Comparison of ENCODE assay signal across 15 mouse cellular contexts in the genomic region with DNA sequence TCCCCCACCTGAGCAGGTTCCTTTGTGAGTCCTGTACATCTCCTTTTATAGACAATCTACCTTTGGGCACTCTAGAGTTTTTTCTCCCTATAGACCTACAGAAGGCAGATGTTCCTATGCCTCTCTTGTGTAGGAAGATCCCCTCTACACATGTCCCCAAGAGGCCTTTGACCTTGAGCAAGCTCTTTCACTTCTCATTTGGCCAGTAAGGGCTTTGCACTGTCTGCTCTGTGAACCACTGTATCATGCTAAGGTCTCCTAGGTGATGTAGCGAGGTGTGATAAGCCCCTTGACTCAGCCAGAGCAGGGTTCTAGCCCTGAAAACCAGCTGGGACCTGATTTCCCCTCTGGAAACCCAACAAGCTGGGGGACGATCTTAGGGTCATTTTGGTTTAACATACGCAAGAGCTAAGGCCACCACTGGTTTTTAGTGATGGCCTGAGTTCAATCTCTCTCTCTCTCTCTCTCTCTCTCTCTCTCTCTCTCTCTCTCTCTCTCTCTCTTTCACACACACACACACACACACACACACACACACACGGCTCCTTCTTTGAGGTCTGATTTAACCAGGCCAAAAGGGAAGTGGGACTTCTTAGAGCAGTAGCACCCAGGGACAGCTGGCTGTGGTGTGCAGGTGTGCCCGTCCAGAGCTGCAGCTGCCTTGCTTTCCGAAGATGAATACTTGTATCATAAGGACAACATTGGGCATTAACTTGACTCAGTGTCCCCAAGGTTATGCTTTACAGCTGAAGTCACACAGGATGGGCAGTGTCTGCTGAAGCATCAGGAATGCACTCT.
DNase-seq lines count a peak whose midpoint lies in the region; ATAC-seq lines count a peak whose summit lies in the region.
"Had no signal": no experiment of that assay in that cellular context is flagged by ENCODE, and none has a peak within 500 bp of the region (broad histone marks: within the 10 kb centered on the region; RNA-seq: fewer than 3 reads in every experiment).

No protein-coding gene starts in this region.

- no peak overlapping the region for H3K9ac ChIP-seq in heart, embryonic 12.5 days
- H3K9ac ChIP-seq in liver, embryonic 11.5 days (ENCODE audit: low read depth, low read length) = 0 out of 2 replicates have a peak overlapping the region, but pooled peaks have one; percentile 25
- H3K9ac ChIP-seq in hindbrain, embryonic 11.5 days (ENCODE audit: low read depth, low read length) = no peak overlapping the region
- no peak overlapping the region for H3K9ac ChIP-seq in hindbrain, embryonic 14.5 days
- H3K9ac ChIP-seq: hindbrain, embryonic 15.5 days; limb, embryonic 12.5 days; midbrain, embryonic 15.5 days; neural tube, embryonic 12.5 days had no signal

- H3K4me2 ChIP-seq in heart, embryonic 12.5 days = no peak overlapping the region
- H3K4me2 ChIP-seq in liver, embryonic 11.5 days = peak overlapping the region; percentile 7; the same call in 1 of the 2 replicates
- no peak overlapping the region for H3K4me2 ChIP-seq in hindbrain, embryonic 11.5 days (replicated peaks; ENCODE audit: low read depth, low read length)
- H3K4me2 ChIP-seq in hindbrain, embryonic 14.5 days (replicated peaks) = no peak overlapping the region
- H3K4me2 ChIP-seq: hindbrain, embryonic 15.5 days; limb, embryonic 12.5 days; midbrain, embryonic 15.5 days; neural tube, embryonic 12.5 days had no signal

- H3K27me3 ChIP-seq in heart, embryonic 12.5 days (replicated peaks) = no peaks in the 10 kb centered on the region
- no peaks in the 10 kb centered on the region for H3K27me3 ChIP-seq in liver, embryonic 11.5 days (replicated peaks; ENCODE audit: control insufficient read depth, insufficient read depth, low read length)
- H3K27me3 ChIP-seq in hindbrain, embryonic 11.5 days (ENCODE audit: control insufficient read depth, insufficient read depth, low read length) = no peaks in the 10 kb centered on the region
- no peaks in the 10 kb centered on the region for H3K27me3 ChIP-seq in hindbrain, embryonic 14.5 days (ENCODE audit: control insufficient read depth, insufficient read depth, low read length)
- H3K27me3 ChIP-seq: hindbrain, embryonic 15.5 days; limb, embryonic 12.5 days; midbrain, embryonic 15.5 days; neural tube, embryonic 12.5 days had no signal

- no peak overlapping the region for H3K4me3 ChIP-seq in heart, embryonic 12.5 days
- H3K4me3 ChIP-seq in liver, embryonic 11.5 days (ENCODE audit: low read depth, low read length) = no peak overlapping the region
- no peak overlapping the region for H3K4me3 ChIP-seq in hindbrain, embryonic 11.5 days (ENCODE audit: low read depth, low read length)
- no peak overlapping the region for H3K4me3 ChIP-seq in hindbrain, embryonic 14.5 days (replicated peaks; ENCODE audit: low read length)
- H3K4me3 ChIP-seq: hindbrain, embryonic 15.5 days; limb, embryonic 12.5 days; midbrain, embryonic 15.5 days; neural tube, embryonic 12.5 days had no signal

- no peak for ATAC-seq in heart, embryonic 12.5 days (ENCODE audit: insufficient number of reproducible peaks, low FRiP score)
- no peak for ATAC-seq in liver, embryonic 11.5 days (replicated peaks; ENCODE audit: low FRiP score)
- peak; percentile 31; the same call in 1 of the 2 replicates for ATAC-seq in neutrophil, adult 5-6 weeks (ENCODE audit: extremely low read depth, insufficient number of reproducible peaks, low FRiP score, poor library complexity, severe bottlenecking)
- no peak for ATAC-seq in hindbrain, embryonic 11.5 days (ENCODE audit: low FRiP score)
- no peak for ATAC-seq in hindbrain, embryonic 14.5 days (ENCODE audit: low FRiP score)
- ATAC-seq: midbrain, embryonic 15.5 days had no signal

- H3K9me3 ChIP-seq in heart, embryonic 12.5 days (replicated peaks) = no peaks in the 10 kb centered on the region
- H3K9me3 ChIP-seq in liver, embryonic 11.5 days (ENCODE audit: control insufficient read depth, low read length) = no peaks in the 10 kb centered on the region
- H3K9me3 ChIP-seq in hindbrain, embryonic 11.5 days (ENCODE audit: control insufficient read depth, low read length) = no peaks in the 10 kb centered on the region
- no peaks in the 10 kb centered on the region for H3K9me3 ChIP-seq in hindbrain, embryonic 14.5 days (ENCODE audit: control insufficient read depth, low read length)
- H3K9me3 ChIP-seq: hindbrain, embryonic 15.5 days; limb, embryonic 12.5 days; midbrain, embryonic 15.5 days; neural tube, embryonic 12.5 days had no signal

- no peak for DNase-seq in heart, postnatal 10 days
- DNase-seq in liver, embryonic 11.5 days (ENCODE audit: low spot score) = no peak
- DNase-seq in thymus, postnatal 14 days = peak; percentile 52
- no peak for DNase-seq in gastrocnemius, postnatal 10 days
- DNase-seq in hindbrain, embryonic 11.5 days (ENCODE audit: low spot score) = no peak
- DNase-seq in hindbrain, embryonic 14.5 days (ENCODE audit: low spot score) = no peak
- DNase-seq: cerebellum, adult 8-10 months; lung, postnatal 14 days; right cerebral cortex, postnatal 14 days had no signal

- H3K36me3 ChIP-seq in heart, embryonic 12.5 days = no peaks in the 10 kb centered on the region
- no peaks in the 10 kb centered on the region for H3K36me3 ChIP-seq in liver, embryonic 11.5 days (ENCODE audit: control insufficient read depth, insufficient read depth, low read length)
- no peaks in the 10 kb centered on the region for H3K36me3 ChIP-seq in hindbrain, embryonic 11.5 days (ENCODE audit: control insufficient read depth, insufficient read depth, low read length)
- no peaks in the 10 kb centered on the region for H3K36me3 ChIP-seq in hindbrain, embryonic 14.5 days (replicated peaks; ENCODE audit: control insufficient read depth, insufficient read depth)
- H3K36me3 ChIP-seq: hindbrain, embryonic 15.5 days; limb, embryonic 12.5 days; midbrain, embryonic 15.5 days; neural tube, embryonic 12.5 days had no signal

- intact Hi-C loops in heart, postnatal 10 days (cut with DNase I) = no loop called here

- H3K4me1 ChIP-seq in heart, embryonic 12.5 days (replicated peaks) = peaks cover 47% of the 10 kb centered on the region
- H3K4me1 ChIP-seq in liver, embryonic 11.5 days (replicated peaks; ENCODE audit: control insufficient read depth, insufficient read depth, low read length) = peaks cover 51% of the 10 kb centered on the region
- H3K4me1 ChIP-seq in hindbrain, embryonic 11.5 days (replicated peaks; ENCODE audit: control insufficient read depth, insufficient read depth, low read length) = peaks cover 2% of the 10 kb centered on the region
- H3K4me1 ChIP-seq in hindbrain, embryonic 14.5 days (replicated peaks; ENCODE audit: control insufficient read depth, insufficient read depth, low read length) = no peaks in the 10 kb centered on the region
- H3K4me1 ChIP-seq: hindbrain, embryonic 15.5 days; limb, embryonic 12.5 days; midbrain, embryonic 15.5 days; neural tube, embryonic 12.5 days had no signal

- 86% methylated on average over 6 of the region's 6 CpGs for WGBS in heart, embryonic 12.5 days
- 76% methylated on average over 6 of the region's 6 CpGs for whole genome bisulfite sequencing in liver, embryonic 11.5 days
- WGBS in hindbrain, embryonic 11.5 days = 91% methylated on average over 6 of the region's 6 CpGs
- WGBS in hindbrain, embryonic 14.5 days = 90% methylated on average over 6 of the region's 6 CpGs

- peak overlapping the region; percentile 86; the same call in 1 of the 2 replicates for H3K27ac ChIP-seq in heart, embryonic 12.5 days (ENCODE audit: poor library complexity, severe bottlenecking)
- peak overlapping the region; percentile 100 for H3K27ac ChIP-seq in liver, embryonic 11.5 days (ENCODE audit: low read depth, low read length)
- H3K27ac ChIP-seq in hindbrain, embryonic 11.5 days (ENCODE audit: low read depth, low read length) = no peak overlapping the region
- H3K27ac ChIP-seq in hindbrain, embryonic 14.5 days = no peak overlapping the region
- H3K27ac ChIP-seq: hindbrain, embryonic 15.5 days; limb, embryonic 12.5 days; midbrain, embryonic 15.5 days; neural tube, embryonic 12.5 days had no signal

Comparison
In these comparisons a context has a peak if more than half of its experiments do, and no peak if none do; other contexts are left out.
1. H3K27ac ChIP-seq: peak in heart, embryonic 12.5 days (single experiment) and liver, embryonic 11.5 days (single experiment); none in hindbrain, embryonic 11.5 days (single experiment) and hindbrain, embryonic 14.5 days (single experiment).